24 mouse cellular contexts compared by ENCODE assay signal in genomic region chr12:11210361-11210760, GRCm38 (mm10). TPM values are rescaled to one million over a fixed set of nuclear protein-coding genes. Genes with fewer than 3 reads are reported as not detected.
DNase-seq lines count a peak whose midpoint lies in the region; ATAC-seq and TF ChIP-seq lines count a peak whose summit lies in the region.
"Had no signal": no experiment of that assay in that cellular context is flagged by ENCODE, and none has a peak within 500 bp of the region (broad histone marks: within the 10 kb centered on the region; RNA-seq: fewer than 3 reads in every experiment).

No protein-coding gene starts in this region.

- no peaks in the 10 kb centered on the region for H3K9me3 ChIP-seq in heart, embryonic 11.5 days (replicated peaks; ENCODE audit: control insufficient read depth, low read length)
- H3K9me3 ChIP-seq: embryonic facial prominence, embryonic 12.5 days; heart, embryonic 12.5 days; hindbrain, embryonic 10.5 days had no signal

- 67% methylated on average over 3 of the region's 3 CpGs for WGBS in heart, embryonic 11.5 days (ENCODE audit: insufficient replicate concordance)
- WGBS in lung, adult 2 months: 45% methylated on average over 3 of the region's 3 CpGs

- DNase-seq in heart, adult 11 months: peak; percentile 50
- peak; percentile 21 for DNase-seq in thymus, postnatal 25 days
- no peak for DNase-seq in thymus, postnatal 36 days
- DNase-seq in naive thymus-derived CD4-positive, alpha-beta T cell, adult 2 months (ENCODE audit: low read depth): peak; percentile 57
- DNase-seq in lung, adult 2 months: no peak
- no peak for DNase-seq in right cerebral cortex, postnatal 36 days (ENCODE audit: low spot score in 2 of 2)
- DNase-seq: adrenal gland, postnatal 10 days; B cell, adult 2 months; cerebellum, adult 11 months; cerebellum, adult 8-10 months; cerebellum, postnatal 14 days; gastrocnemius, postnatal 10 days; heart, adult 2 months had no signal

- no peak overlapping the region for H3K4me3 ChIP-seq in heart, embryonic 11.5 days (ENCODE audit: low read depth, low read length)
- H3K4me3 ChIP-seq in lung, adult 2 months (replicated peaks; ENCODE audit: extremely low read depth, low read depth, low read length): no peak overlapping the region
- H3K4me3 ChIP-seq: embryonic facial prominence, embryonic 12.5 days; heart, adult 2 months; heart, embryonic 12.5 days; hindbrain, embryonic 10.5 days had no signal

- no peak overlapping the region for H3K4me2 ChIP-seq in heart, embryonic 11.5 days
- H3K4me2 ChIP-seq: embryonic facial prominence, embryonic 12.5 days; heart, embryonic 12.5 days; hindbrain, embryonic 14.5 days had no signal

- no peak for TF ChIP-seq CTCF in lung, adult 2 months (IDR thresholded peaks at IDR 0.05; ENCODE audit: insufficient read depth, low read length)

- no peaks in the 10 kb centered on the region for H3K4me1 ChIP-seq in heart, embryonic 11.5 days (ENCODE audit: control insufficient read depth, insufficient read depth, low read length)
- no peaks in the 10 kb centered on the region for H3K4me1 ChIP-seq in lung, adult 2 months (ENCODE audit: control insufficient read depth, insufficient read depth, low read length)
- H3K4me1 ChIP-seq: embryonic facial prominence, embryonic 12.5 days had no signal

- H3K27me3 ChIP-seq in heart, embryonic 11.5 days (ENCODE audit: control insufficient read depth, insufficient read depth, low read length): no peaks in the 10 kb centered on the region; the same call in 1 of the 2 replicates
- H3K27me3 ChIP-seq: embryonic facial prominence, embryonic 12.5 days; heart, embryonic 12.5 days had no signal

- no peak for TF ChIP-seq POLR2A in lung, adult 2 months (IDR thresholded peaks at IDR 0.05; ENCODE audit: borderline replicate concordance, extremely low read depth, low read depth, low read length)

- no peak overlapping the region for H3K9ac ChIP-seq in heart, embryonic 11.5 days (ENCODE audit: low read depth, low read length)
- H3K9ac ChIP-seq: embryonic facial prominence, embryonic 12.5 days; heart, embryonic 12.5 days; hindbrain, embryonic 14.5 days had no signal

- no peak overlapping the region for H3K27ac ChIP-seq in heart, embryonic 11.5 days (ENCODE audit: low read depth, low read length)
- H3K27ac ChIP-seq: embryonic facial prominence, embryonic 12.5 days; heart, adult 2 months; hindbrain, embryonic 10.5 days; hindbrain, embryonic 14.5 days had no signal

- no peaks in the 10 kb centered on the region for H3K36me3 ChIP-seq in heart, embryonic 11.5 days (ENCODE audit: control insufficient read depth, insufficient read depth, low read length)
- H3K36me3 ChIP-seq: embryonic facial prominence, embryonic 12.5 days; heart, embryonic 12.5 days; hindbrain, embryonic 10.5 days had no signal

- ATAC-seq in heart, embryonic 11.5 days (replicated peaks; ENCODE audit: insufficient number of reproducible peaks, low FRiP score, low TSS enrichment): no peak
- ATAC-seq in activated CD4-positive, CD25-positive, alpha-beta regulatory T cell, adult 4 months: peak; percentile 78
- ATAC-seq: forebrain, embryonic 16.5 days had no signal

RNA-seq across cellular contexts. Expression of gene Msgn1, which starts 1.6 kb away (rescaled TPM):
- polyA plus RNA-seq in heart, embryonic 11.5 days (2014; fragmentation: Nextera tagmentation; extraction: Ambion mirVana): not detected in 2 replicates
- not detected for polyA plus RNA-seq in activated CD4-positive, CD25-positive, alpha-beta regulatory T cell, adult 4 months (2017; shearing (Covaris generic))
- not detected in 2 replicates for polyA plus RNA-seq in lung, adult 2 months (2012; rRNA removed)
- polyA plus RNA-seq: brain, embryonic 14.5 days; cortical plate, adult 2 months; embryonic facial prominence, embryonic 12.5 days; forebrain, embryonic 11.5 days; forebrain, embryonic 16.5 days; frontal cortex, adult 2 months; heart, adult 2 months; heart, embryonic 12.5 days; hindbrain, embryonic 10.5 days; hindbrain, embryonic 14.5 days had no signal

RNA-seq across cellular contexts. Expression of gene Gen1, which starts 55.2 kb away (rescaled TPM):
- polyA plus RNA-seq in heart, embryonic 11.5 days (2014; fragmentation: Nextera tagmentation; extraction: Ambion mirVana): 8.8 and 17.8 TPM in 2 replicates
- 1 to 10 TPM; 3.3 to 5.0 TPM for polyA plus RNA-seq in activated CD4-positive, CD25-positive, alpha-beta regulatory T cell, adult 4 months (2017; shearing (Covaris generic))
- 0.08 and 0.17 TPM in 2 replicates for polyA plus RNA-seq in lung, adult 2 months (2012; rRNA removed)

RNA-seq across cellular contexts. Expression of gene Smc6, which starts 55.3 kb away (rescaled TPM):
- polyA plus RNA-seq in heart, embryonic 11.5 days (2014; fragmentation: Nextera tagmentation; extraction: Ambion mirVana): 87.6 and 111 TPM in 2 replicates
- 100 to 1,000 TPM; 108 to 193 TPM for polyA plus RNA-seq in activated CD4-positive, CD25-positive, alpha-beta regulatory T cell, adult 4 months (2017; shearing (Covaris generic))
- polyA plus RNA-seq in lung, adult 2 months (2012; rRNA removed): 3.8 and 11.1 TPM in 2 replicates

RNA-seq across cellular contexts. Expression of gene Kcns3, which starts 59.5 kb away (rescaled TPM):
- 0.50 and 0.66 TPM in 2 replicates for polyA plus RNA-seq in heart, embryonic 11.5 days (2014; fragmentation: Nextera tagmentation; extraction: Ambion mirVana)
- polyA plus RNA-seq in activated CD4-positive, CD25-positive, alpha-beta regulatory T cell, adult 4 months (2017; shearing (Covaris generic)): not detected
- 8.2 and 10.0 TPM in 2 replicates for polyA plus RNA-seq in lung, adult 2 months (2012; rRNA removed)

Comparison
In these comparisons a context has a peak if more than half of its experiments do, and no peak if none do; other contexts are left out.
1. DNase-seq: peak in heart, adult 11 months (single experiment), thymus, postnatal 25 days (single experiment) and naive thymus-derived CD4-positive, alpha-beta T cell, adult 2 months (single experiment); none in thymus, postnatal 36 days (0 of 2), lung, adult 2 months (single experiment) and right cerebral cortex, postnatal 36 days (0 of 2).